Mouse (Mus musculus) embryonic facial prominence, embryonic 14.5 days (tissue): ENCODE results near the gene Gm44511. TPM values are rescaled to one million over a fixed set of nuclear protein-coding genes. Genes with fewer than 3 reads are reported as not detected.
A peak's percentile ranks its signal among the peaks of the same experiment; 100 is the strongest.

Experiments used
- ATAC-seq: fragments of 200-750 bp; cut with Nextera tagmentation; 2 replicates; pipeline ENCODE4 v1.8.0; 2017; ENCODE audit warnings: low read depth, moderate number of reproducible peaks, moderate TSS enrichment
- DNase-seq: peaks from one replicate; pipeline ENCODE4 v3.0.0-alpha.2; 2015; ENCODE audit warnings: low spot score
- H3K27ac ChIP-seq: fragments of 300-500 bp; sonication (generic); replicated peaks from 2 replicates; pipeline ENCODE4 v1.5.1; 2014; ENCODE audit warnings: low read depth, mild to moderate bottlenecking, low read length, moderate library complexity
- H3K27me3 ChIP-seq: fragments of 300-500 bp; sonication (generic); replicated peaks from 2 replicates; pipeline ENCODE4 v1.6.1; 2014; ENCODE audit warnings: low read length; ENCODE audit not compliant: control insufficient read depth, insufficient read depth
- H3K36me3 ChIP-seq: fragments of 300-500 bp; sonication (generic); 2 replicates; pipeline ENCODE4 v1.6.1; 2014; ENCODE audit warnings: low read length, mixed read lengths; ENCODE audit not compliant: control insufficient read depth, insufficient read depth
- H3K4me1 ChIP-seq: fragments of 300-500 bp; sonication (generic); 2 replicates; pipeline ENCODE4 v1.6.1; 2014; ENCODE audit warnings: antibody characterized with exemption, low read length; ENCODE audit not compliant: control insufficient read depth, insufficient read depth
- H3K4me2 ChIP-seq: fragments of 300-500 bp; sonication (generic); 2 replicates; pipeline ENCODE4 v1.6.1; 2014; ENCODE audit warnings: low read depth, mild to moderate bottlenecking, low read length, moderate library complexity, mixed read lengths
- H3K4me3 ChIP-seq: fragments of 300-500 bp; sonication (generic); 2 replicates; pipeline ENCODE4 v1.5.1; 2014; ENCODE audit warnings: low read depth, mild to moderate bottlenecking, low read length
- H3K9ac ChIP-seq: fragments of 300-500 bp; sonication (generic); 2 replicates; pipeline ENCODE4 v1.6.1; 2014; ENCODE audit warnings: low read depth, mild to moderate bottlenecking, low read length, moderate library complexity, mixed read lengths
- H3K9me3 ChIP-seq: fragments of 300-500 bp; sonication (generic); 2 replicates; pipeline ENCODE4 v1.6.1; 2016; ENCODE audit warnings: low read length; ENCODE audit not compliant: control insufficient read depth
- WGBS: fragments of 180-500 bp; shearing (Covaris S2); extraction: QIAGEN DNeasy Blood & Tissue Kit; methylation state at CpG from one replicate; pipeline ENCODE4 v1.1.7; 2014; 5-methylcytosine and 5-hydroxymethylcytosine counted together
- polyA plus RNA-seq: library from polyadenylated mRNA; unstranded; fragments of >200 nt; fragmentation: Nextera tagmentation; extraction: Ambion mirVana; gene quantifications from 2 replicates; pipeline ENCODE4 v1.2.1, GENCODE M21; 2014

The Gm44511 gene
- 0.42 TPM in 1 of 2 replicates, not detected in the other for polyA plus RNA-seq

- no peak within 1 kb of the TSS for H3K27ac ChIP-seq
- no peaks in the 10 kb centered on the region for H3K4me1 ChIP-seq
- no peak within 1 kb of the TSS for H3K9ac ChIP-seq
- no peak for DNase-seq
- ATAC-seq = no peak
- H3K27me3 ChIP-seq = no peaks in the 10 kb centered on the region
- H3K9me3 ChIP-seq = no peaks in the 10 kb centered on the region
- H3K4me2 ChIP-seq = no peak within 1 kb of the TSS
- WGBS = 80% methylated on average over 6 of the region's 6 CpGs
- no peak within 1 kb of the TSS for H3K4me3 ChIP-seq
- no peaks in the 10 kb centered on the region for H3K36me3 ChIP-seq
Observed at GRCm38 (mm10) chr6:128826132-128826531, at the start of gene Gm44511, which contains the start of gene Klrb1b. Gm44511 (minus strand) TSS chr6:128826315. Klrb1b (minus strand) TSS chr6:128826331.

- H3K9me3 ChIP-seq = no peaks in the 10 kb centered on the region
- no peak for ATAC-seq
- H3K4me2 ChIP-seq = no peak overlapping the region
- H3K9ac ChIP-seq = no peak overlapping the region
- no peaks in the 10 kb centered on the region for H3K4me1 ChIP-seq
- H3K27me3 ChIP-seq = no peaks in the 10 kb centered on the region
- DNase-seq = no peak
- H3K4me3 ChIP-seq = no peak overlapping the region
- H3K27ac ChIP-seq = no peak overlapping the region
- no peaks in the 10 kb centered on the region for H3K36me3 ChIP-seq
- WGBS = 88% methylated on average over 1 of the region's 1 CpGs
Observed at GRCm38 (mm10) chr6:128871910-128872610, 45.9 kb upstream of the Gm44511 start.

GRCm38 (mm10) chr6:128868861-128869260 lies 42.7 kb upstream of the Gm44511 start:
- no peaks in the 10 kb centered on the region for H3K36me3 ChIP-seq
- H3K27ac ChIP-seq = no peak overlapping the region
- no peaks in the 10 kb centered on the region for H3K9me3 ChIP-seq
- H3K4me1 ChIP-seq = no peaks in the 10 kb centered on the region
- no peak for ATAC-seq
- H3K9ac ChIP-seq = no peak overlapping the region
- no peak overlapping the region for H3K4me3 ChIP-seq
- WGBS = 31% methylated on average over 3 of the region's 3 CpGs
- no peak overlapping the region for H3K4me2 ChIP-seq
- no peak for DNase-seq
- H3K27me3 ChIP-seq = no peaks in the 10 kb centered on the region

DNA sequence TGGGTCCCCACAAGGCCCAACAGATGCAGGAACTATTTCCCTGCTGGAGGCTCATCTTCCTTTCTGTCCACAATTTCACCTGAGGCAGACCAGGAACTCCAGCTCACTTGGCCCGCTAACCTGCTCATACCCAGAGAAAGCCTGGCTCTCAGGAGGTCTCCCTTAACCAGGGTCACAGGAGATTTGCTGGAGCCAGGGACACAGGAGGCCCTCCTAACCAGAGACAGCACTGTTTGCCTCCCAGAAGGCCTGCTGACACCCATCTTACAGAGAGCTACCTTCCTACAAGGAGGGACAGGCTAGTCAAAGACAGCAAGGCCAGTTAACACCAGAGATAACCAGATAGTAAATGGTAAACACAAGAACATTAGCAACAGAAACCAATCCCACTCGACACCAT lies 31.9 kb upstream of the Gm44511 start:
- no peak overlapping the region for H3K9ac ChIP-seq
- no peaks in the 10 kb centered on the region for H3K27me3 ChIP-seq
- WGBS = 93% methylated on average over 2 of the region's 2 CpGs
- H3K9me3 ChIP-seq = no peaks in the 10 kb centered on the region
- no peaks in the 10 kb centered on the region; the same call in 1 of the 2 replicates for H3K4me1 ChIP-seq
- no peak overlapping the region for H3K4me3 ChIP-seq
- H3K27ac ChIP-seq = no peak overlapping the region
- H3K36me3 ChIP-seq = no peaks in the 10 kb centered on the region
- ATAC-seq (no peak), DNase-seq (no peak)
- no peak overlapping the region for H3K4me2 ChIP-seq

DNA sequence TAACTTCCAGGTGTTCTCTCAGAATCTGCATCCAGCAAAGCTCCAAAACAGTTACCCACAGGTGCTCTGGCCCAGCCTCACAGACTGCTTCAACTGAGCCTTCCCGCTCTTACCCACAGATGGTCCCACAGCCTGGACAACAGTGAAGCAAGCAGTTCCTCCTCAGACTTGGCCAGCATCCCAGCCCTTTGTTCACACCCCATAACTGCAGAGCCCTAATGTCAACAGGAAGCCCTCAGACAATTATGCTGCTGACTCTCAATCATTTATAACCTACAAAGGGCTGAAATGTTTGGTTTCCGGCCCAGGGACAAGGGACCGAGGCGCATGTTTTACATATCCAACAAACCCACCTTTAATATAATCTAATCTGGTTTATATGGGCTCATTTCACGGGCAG lies 30.1 kb upstream of the Gm44511 start:
- no peak overlapping the region for H3K27ac ChIP-seq

GRCm38 (mm10) chr6:128855477-128855876 lies 29.4 kb upstream of the Gm44511 start:
- no peaks in the 10 kb centered on the region; the same call in 1 of the 2 replicates for H3K4me1 ChIP-seq
- 62% methylated on average over 1 of the region's 1 CpGs for WGBS
- H3K4me2 ChIP-seq = no peak overlapping the region
- ATAC-seq (no peak), DNase-seq (no peak)
- H3K27ac ChIP-seq = no peak overlapping the region
- no peak overlapping the region for H3K4me3 ChIP-seq
- H3K27me3 ChIP-seq = no peaks in the 10 kb centered on the region
- no peak overlapping the region for H3K9ac ChIP-seq
- no peaks in the 10 kb centered on the region for H3K9me3 ChIP-seq
- no peaks in the 10 kb centered on the region for H3K36me3 ChIP-seq

More for the DNA sequence above, 30.1 kb upstream of the Gm44511 start:
- no peaks in the 10 kb centered on the region for H3K9me3 ChIP-seq
- no peaks in the 10 kb centered on the region for H3K36me3 ChIP-seq
- peak; percentile 67 for ATAC-seq
- H3K9ac ChIP-seq = no peak overlapping the region
- 65% methylated on average over 5 of the region's 5 CpGs for WGBS
- H3K4me2 ChIP-seq = no peak overlapping the region
- no peak overlapping the region for H3K4me3 ChIP-seq
- peak; percentile 82 for DNase-seq
- H3K4me1 ChIP-seq = no peaks in the 10 kb centered on the region; the same call in 1 of the 2 replicates
- no peaks in the 10 kb centered on the region for H3K27me3 ChIP-seq

GRCm38 (mm10) chr6:128854895-128855294 lies 28.8 kb upstream of the Gm44511 start:
- ATAC-seq (no peak), DNase-seq (no peak)
- Histone ChIP-seq H3K4me3 (no peak overlapping the region), H3K9ac (no peak overlapping the region), H3K36me3 (no peaks in the 10 kb centered on the region), H3K4me2 (no peak overlapping the region), H3K9me3 (no peaks in the 10 kb centered on the region), H3K27me3 (no peaks in the 10 kb centered on the region), H3K27ac (no peak overlapping the region), H3K4me1 (no peaks in the 10 kb centered on the region; the same call in 1 of the 2 replicates)
- WGBS = 96% methylated on average over 3 of the region's 3 CpGs

DNA sequence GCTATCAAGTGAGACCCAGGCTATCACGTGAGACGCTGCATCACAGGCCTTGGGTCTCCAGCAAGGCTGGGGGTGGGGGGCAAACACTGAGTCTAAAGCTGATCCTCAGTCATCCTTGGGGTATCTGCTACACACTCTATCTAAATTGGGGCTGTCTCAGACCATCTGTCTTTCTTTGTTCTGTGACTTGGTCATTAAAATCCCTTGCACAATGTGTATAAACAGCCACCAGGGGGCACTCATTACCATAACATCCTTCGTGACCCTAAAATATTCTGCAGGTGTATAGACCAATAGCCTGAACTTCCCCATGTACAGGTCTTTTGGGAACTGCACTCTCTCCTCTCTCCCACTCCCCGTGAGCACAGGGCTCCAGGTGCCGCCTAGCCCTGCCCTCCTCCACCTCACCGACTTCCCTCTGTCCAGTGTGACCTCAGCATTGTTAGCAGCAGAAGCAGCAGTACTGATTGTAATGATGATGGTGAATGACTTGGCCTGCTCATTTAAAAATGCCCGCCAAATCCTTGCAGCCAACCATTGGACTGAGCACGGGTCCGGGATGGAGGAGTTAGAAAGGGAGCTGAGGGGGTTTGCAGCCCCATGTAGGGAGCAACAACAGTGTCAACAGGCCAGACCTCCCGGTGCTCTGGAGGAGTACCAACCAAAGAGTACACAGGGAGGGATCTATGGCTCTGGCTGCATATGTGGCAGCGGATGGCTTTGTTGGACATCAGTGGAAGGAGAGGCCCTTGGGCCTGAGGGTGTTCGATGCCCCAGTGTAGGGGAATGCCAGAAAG lies 28.1 kb upstream of the Gm44511 start:
- Histone ChIP-seq H3K9ac (0 out of 2 replicates have a peak overlapping the region, but pooled peaks have one; percentile 8), H3K36me3 (no peaks in the 10 kb centered on the region), H3K4me1 (no peaks in the 10 kb centered on the region; the same call in 1 of the 2 replicates), H3K27ac (no peak overlapping the region), H3K4me3 (no peak overlapping the region), H3K4me2 (no peak overlapping the region; the same call in 1 of the 2 replicates), H3K27me3 (no peaks in the 10 kb centered on the region), H3K9me3 (no peaks in the 10 kb centered on the region)
- ATAC-seq = peak; percentile 62
- peak; percentile 72 for DNase-seq
- WGBS = 42% methylated on average over 12 of the region's 12 CpGs
